Mouse (Mus musculus) E14TG2a.4 (cell line): Measurements from ENCODE around the gene Zfp872.

Source experiments
- H3K27me3 ChIP-seq: 2 replicates; pipeline ENCODE4 v1.6.1; 2014; ENCODE audit warnings: low read length, control low read depth; ENCODE audit not compliant: insufficient read depth
- H3K36me3 ChIP-seq: 2 replicates; pipeline ENCODE4 v1.6.1; 2014; ENCODE audit warnings: low read length, control low read depth; ENCODE audit not compliant: insufficient read depth
- H3K4me1 ChIP-seq: replicated peaks from 2 replicates; pipeline ENCODE4 v1.6.1; 2014; ENCODE audit warnings: low read depth, low read length, control low read depth
- H3K4me3 ChIP-seq: replicated peaks from 2 replicates; pipeline ENCODE4 v1.5.1; 2014; ENCODE audit warnings: mild to moderate bottlenecking, low read length
- H3K9me3 ChIP-seq: 2 replicates; pipeline ENCODE4 v1.6.1; 2014; ENCODE audit warnings: low read length, control low read depth
- CTCF ChIP-seq: conservative IDR thresholded peaks from 2 replicates; pipeline ENCODE4 v1.5.1; 2014; ENCODE audit warnings: low read length
- NANOG ChIP-seq: IDR thresholded peaks from 2 replicates; pipeline ENCODE4 v1.6.1; 2014; ENCODE audit warnings: borderline replicate concordance, low read length, mixed read lengths
- POU5F1 ChIP-seq: IDR thresholded peaks from 2 replicates; pipeline ENCODE4 v1.6.1; 2014; ENCODE audit warnings: low read length, borderline replicate concordance

Zfp872 gene

DNA sequence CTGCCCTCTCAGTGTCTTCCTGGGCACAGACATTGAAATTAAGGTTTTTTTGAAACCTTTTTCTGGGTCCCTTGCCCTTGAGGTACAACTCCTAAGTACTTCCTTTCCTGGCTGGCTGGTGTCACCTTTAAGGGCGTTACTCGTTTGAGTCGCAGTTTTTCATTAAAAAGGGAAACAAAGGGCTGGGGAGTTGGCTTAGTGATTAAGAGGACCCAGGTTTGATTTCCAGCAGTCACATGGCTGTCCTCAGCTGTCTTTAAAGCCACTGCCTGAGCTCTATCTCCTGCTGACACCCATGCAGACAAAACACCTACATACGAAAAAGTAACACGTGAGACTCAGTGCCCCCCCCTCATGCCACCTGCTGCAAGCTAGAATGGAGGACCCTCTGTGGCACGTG, 21.9 kb upstream of the Zfp872 start:
- TF ChIP-seq POU5F1 (no peak), NANOG (no peak), CTCF (no peak)

DNA sequence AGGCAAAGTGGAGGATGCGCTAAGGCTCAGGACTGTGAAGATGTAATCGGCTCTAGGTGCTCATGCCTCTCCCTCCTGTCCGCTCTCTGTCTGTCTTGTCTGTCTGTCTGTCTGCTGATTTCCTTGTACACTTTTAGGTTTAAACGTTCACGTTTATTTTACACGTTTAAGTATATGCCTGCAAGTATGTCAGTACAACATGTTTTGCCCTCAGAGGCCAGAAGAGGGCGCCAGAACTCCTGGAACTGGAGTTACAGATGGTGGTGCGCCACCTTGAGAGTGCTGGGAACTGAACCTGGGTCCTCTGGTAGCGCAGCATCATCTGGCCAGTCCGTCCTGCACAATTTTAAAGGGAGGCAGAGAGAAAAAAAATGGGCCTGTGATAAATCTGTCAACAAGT, 21.2 kb upstream of the Zfp872 start:
- Histone ChIP-seq H3K4me3 (no peak overlapping the region), H3K27me3 (peaks cover 17% of the 10 kb centered on the region), H3K9me3 (peaks cover 20% of the 10 kb centered on the region), H3K4me1 (peaks cover 38% of the 10 kb centered on the region), H3K36me3 (no peaks in the 10 kb centered on the region)
- TF ChIP-seq NANOG (no peak), CTCF (peak; percentile 47)

More for the DNA sequence above, 21.9 kb upstream of the Zfp872 start:
- Histone ChIP-seq H3K4me1 (peaks cover 44% of the 10 kb centered on the region), H3K4me3 (no peak overlapping the region), H3K27me3 (peaks cover 17% of the 10 kb centered on the region), H3K36me3 (no peaks in the 10 kb centered on the region), H3K9me3 (peaks cover 27% of the 10 kb centered on the region)

GRCm38 (mm10) chr9:22167751-22168150, 20.1 kb upstream of the Zfp872 start:
- H3K27me3 ChIP-seq, result peaks cover 17% of the 10 kb centered on the region
- no peaks in the 10 kb centered on the region for H3K36me3 ChIP-seq
- H3K4me1 ChIP-seq, result peaks cover 31% of the 10 kb centered on the region
- no peak overlapping the region for H3K4me3 ChIP-seq
- TF ChIP-seq CTCF, result no peak; the same call in 1 of the 2 replicates
- no peak for TF ChIP-seq NANOG
- no peak for TF ChIP-seq POU5F1
- peaks cover 19% of the 10 kb centered on the region for H3K9me3 ChIP-seq

DNA sequence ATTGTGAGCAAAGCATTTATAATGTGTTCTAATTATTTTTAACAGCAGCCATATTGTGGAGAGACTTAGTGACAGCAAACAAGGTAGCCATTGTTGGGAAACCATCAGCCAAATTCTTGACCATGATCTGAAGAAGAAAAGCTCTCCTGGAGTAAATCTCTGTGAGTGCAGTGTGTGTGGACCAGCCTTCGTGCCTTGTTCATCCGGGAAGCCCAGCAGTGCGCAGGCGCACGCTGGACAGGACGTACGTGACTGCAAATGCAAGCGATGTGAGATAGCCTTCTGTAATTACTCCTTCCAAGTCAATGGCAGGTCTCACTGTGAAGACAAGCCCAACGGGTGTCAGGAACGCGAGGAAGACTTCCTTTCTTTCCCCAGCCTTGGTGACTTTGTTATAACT, 18.6 kb upstream of the Zfp872 start:
- Histone ChIP-seq H3K36me3 (no peaks in the 10 kb centered on the region), H3K4me1 (peaks cover 15% of the 10 kb centered on the region), H3K27me3 (peaks cover 7% of the 10 kb centered on the region), H3K4me3 (no peak overlapping the region), H3K9me3 (peaks cover 32% of the 10 kb centered on the region)
- TF ChIP-seq NANOG, result no peak
- no peak for TF ChIP-seq CTCF
- no peak for TF ChIP-seq POU5F1

GRCm38 (mm10) chr9:22172318-22172717, 15.6 kb upstream of the Zfp872 start:
- no peaks in the 10 kb centered on the region for H3K4me1 ChIP-seq
- TF ChIP-seq POU5F1, result no peak
- TF ChIP-seq NANOG, result no peak
- TF ChIP-seq CTCF, result no peak
- no peaks in the 10 kb centered on the region for H3K27me3 ChIP-seq
- H3K4me3 ChIP-seq, result no peak overlapping the region
- H3K36me3 ChIP-seq, result no peaks in the 10 kb centered on the region
- peaks cover 53% of the 10 kb centered on the region for H3K9me3 ChIP-seq

- H3K4me1 ChIP-seq, result no peaks in the 10 kb centered on the region
- TF ChIP-seq CTCF (no peak), POU5F1 (no peak), NANOG (no peak)
- no peaks in the 10 kb centered on the region for H3K36me3 ChIP-seq
- no peak overlapping the region for H3K4me3 ChIP-seq
- no peaks in the 10 kb centered on the region for H3K27me3 ChIP-seq
- peaks cover 13% of the 10 kb centered on the region; the same call in 1 of the 2 replicates for H3K9me3 ChIP-seq
These were observed 8.5 kb downstream of the Zfp872 start for GRCm38 (mm10) chr9:22196412-22196811.

DNA sequence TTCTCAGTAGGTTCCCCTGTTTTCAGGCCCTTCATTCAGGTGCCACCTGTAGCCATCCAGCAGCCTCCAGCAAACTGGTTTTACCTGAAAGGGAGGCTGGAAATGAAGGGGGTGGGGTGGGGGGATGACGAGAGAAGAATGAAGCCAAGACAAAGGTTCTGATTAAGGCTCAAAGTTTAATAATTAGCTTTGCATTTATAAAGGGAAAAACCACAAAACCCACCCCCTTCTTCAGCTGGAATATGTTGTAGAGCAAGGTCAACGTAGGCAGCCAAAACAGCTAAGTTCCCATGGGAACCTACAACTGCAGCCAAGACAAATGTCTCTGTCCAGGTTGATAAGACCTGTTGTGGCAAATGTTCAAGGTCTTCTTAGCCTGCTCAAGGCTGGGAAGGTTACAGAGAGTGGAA, 25.9 kb downstream of the Zfp872 start:
- Histone ChIP-seq H3K36me3 (no peaks in the 10 kb centered on the region), H3K4me3 (no peak overlapping the region), H3K9me3 (peaks cover 21% of the 10 kb centered on the region; the same call in 1 of the 2 replicates), H3K27me3 (peaks cover 6% of the 10 kb centered on the region; the same call in 1 of the 2 replicates), H3K4me1 (peaks cover 29% of the 10 kb centered on the region)
- TF ChIP-seq NANOG (no peak), CTCF (no peak), POU5F1 (no peak)

GRCm38 (mm10) chr9:22214549-22214948, 26.7 kb downstream of the Zfp872 start:
- TF ChIP-seq POU5F1, result no peak
- no peak for TF ChIP-seq CTCF
- TF ChIP-seq NANOG, result no peak
- H3K36me3 ChIP-seq, result no peaks in the 10 kb centered on the region
- peaks cover 17% of the 10 kb centered on the region; the same call in 1 of the 2 replicates for H3K9me3 ChIP-seq
- no peak overlapping the region for H3K4me3 ChIP-seq
- H3K4me1 ChIP-seq, result peaks cover 31% of the 10 kb centered on the region
- peaks cover 10% of the 10 kb centered on the region; the same call in 1 of the 2 replicates for H3K27me3 ChIP-seq

DNA sequence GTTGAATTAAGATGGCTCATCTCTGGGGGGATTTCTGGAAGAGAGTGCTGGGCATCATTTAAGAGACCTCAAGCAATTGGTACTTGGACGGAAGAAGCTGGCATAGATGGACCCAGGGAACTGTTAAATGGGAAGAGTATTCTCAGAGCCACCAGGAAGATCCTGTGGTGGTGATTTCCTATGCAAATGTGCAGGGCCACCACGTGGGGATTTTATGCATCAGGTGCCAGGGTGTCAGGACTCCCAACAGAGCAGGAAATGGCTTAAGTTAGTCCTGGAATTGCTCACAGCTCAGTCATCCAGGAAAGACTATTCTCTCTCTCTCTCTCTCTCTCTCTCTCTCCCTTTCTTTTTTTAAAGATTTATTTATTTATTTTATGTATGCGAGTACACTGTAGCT, 28.8 kb downstream of the Zfp872 start:
- Histone ChIP-seq H3K36me3 (no peaks in the 10 kb centered on the region), H3K4me3 (no peak overlapping the region), H3K9me3 (peaks cover 5% of the 10 kb centered on the region; the same call in 1 of the 2 replicates), H3K4me1 (peaks cover 31% of the 10 kb centered on the region), H3K27me3 (peaks cover 19% of the 10 kb centered on the region)
- no peak for TF ChIP-seq POU5F1
- no peak for TF ChIP-seq NANOG
- no peak for TF ChIP-seq CTCF
